ENCODE assay signal across 25 mouse cellular contexts in genomic region chr12:17698934-17699333, GRCm38 (mm10). TPM values are rescaled to one million over a fixed set of nuclear protein-coding genes. Genes with fewer than 3 reads are reported as not detected.
DNase-seq lines count a peak whose midpoint lies in the region; ATAC-seq and TF ChIP-seq lines count a peak whose summit lies in the region.
"Had no signal": no experiment of that assay in that cellular context is flagged by ENCODE, and none has a peak within 500 bp of the region (broad histone marks: within the 10 kb centered on the region; RNA-seq: fewer than 3 reads in every experiment).

No protein-coding gene starts in this region.

- ATAC-seq in forebrain, embryonic 12.5 days (ENCODE audit: low FRiP score), result 0 out of 2 replicates have a peak, but pooled peaks have one; percentile 3
- no peak; the same call in 1 of the 2 replicates for ATAC-seq in forebrain, embryonic 16.5 days
- ATAC-seq in liver, embryonic 15.5 days (ENCODE audit: insufficient read depth), result no peak
- ATAC-seq in liver, embryonic 11.5 days (replicated peaks; ENCODE audit: low FRiP score), result no peak
- no peak for ATAC-seq in midbrain, embryonic 12.5 days (ENCODE audit: low FRiP score, low read depth)
- no peak for ATAC-seq in midbrain, postnatal 0 days (ENCODE audit: low FRiP score)
- peak; percentile 36; the same call in 1 of the 2 replicates for ATAC-seq in midbrain, embryonic 14.5 days (ENCODE audit: low FRiP score, low TSS enrichment)
- ATAC-seq: Patski had no signal

- TF ChIP-seq CTCF in midbrain, postnatal 0 days (IDR thresholded peaks at IDR 0.05), result no peak

- H3K36me3 ChIP-seq in forebrain, embryonic 12.5 days (replicated peaks), result no peaks in the 10 kb centered on the region
- H3K36me3 ChIP-seq in forebrain, embryonic 16.5 days (ENCODE audit: control insufficient read depth, insufficient read depth), result no peaks in the 10 kb centered on the region
- no peaks in the 10 kb centered on the region for H3K36me3 ChIP-seq in liver, embryonic 15.5 days (replicated peaks)
- H3K36me3 ChIP-seq in liver, embryonic 11.5 days (ENCODE audit: control insufficient read depth, insufficient read depth, low read length), result no peaks in the 10 kb centered on the region
- H3K36me3 ChIP-seq in midbrain, embryonic 12.5 days, result no peaks in the 10 kb centered on the region
- H3K36me3 ChIP-seq in midbrain, postnatal 0 days (ENCODE audit: insufficient read depth, low read length), result no peaks in the 10 kb centered on the region
- H3K36me3 ChIP-seq in midbrain, embryonic 14.5 days (ENCODE audit: control insufficient read depth, insufficient read depth, low read length), result no peaks in the 10 kb centered on the region
- H3K36me3 ChIP-seq: embryonic facial prominence, embryonic 15.5 days; G1E; heart, embryonic 10.5 days; limb, embryonic 15.5 days; lung, embryonic 15.5 days had no signal

- no peak overlapping the region for H3K4me2 ChIP-seq in forebrain, embryonic 12.5 days
- H3K4me2 ChIP-seq in forebrain, embryonic 16.5 days (ENCODE audit: low read length), result no peak overlapping the region
- no peak overlapping the region for H3K4me2 ChIP-seq in liver, embryonic 15.5 days
- H3K4me2 ChIP-seq in liver, embryonic 11.5 days, result no peak overlapping the region
- H3K4me2 ChIP-seq in midbrain, embryonic 12.5 days (replicated peaks), result 0 out of 2 replicates have a peak overlapping the region, but pooled peaks have one; percentile 3
- H3K4me2 ChIP-seq in midbrain, postnatal 0 days (ENCODE audit: low read depth, low read length, poor library complexity, severe bottlenecking), result no peak overlapping the region
- H3K4me2 ChIP-seq in midbrain, embryonic 14.5 days (ENCODE audit: low read length), result no peak overlapping the region
- H3K4me2 ChIP-seq: embryonic facial prominence, embryonic 15.5 days; limb, embryonic 15.5 days; lung, embryonic 15.5 days had no signal

- H3K9me3 ChIP-seq in forebrain, embryonic 12.5 days, result no peaks in the 10 kb centered on the region
- no peaks in the 10 kb centered on the region for H3K9me3 ChIP-seq in forebrain, embryonic 16.5 days (ENCODE audit: control insufficient read depth, low read length)
- no peaks in the 10 kb centered on the region for H3K9me3 ChIP-seq in liver, embryonic 15.5 days (replicated peaks)
- no peaks in the 10 kb centered on the region for H3K9me3 ChIP-seq in liver, embryonic 11.5 days (ENCODE audit: control insufficient read depth, low read length)
- no peaks in the 10 kb centered on the region for H3K9me3 ChIP-seq in midbrain, embryonic 12.5 days
- H3K9me3 ChIP-seq in midbrain, postnatal 0 days (ENCODE audit: low read length), result no peaks in the 10 kb centered on the region
- H3K9me3 ChIP-seq in midbrain, embryonic 14.5 days (ENCODE audit: control insufficient read depth, low read length), result no peaks in the 10 kb centered on the region
- H3K9me3 ChIP-seq: embryonic facial prominence, embryonic 15.5 days; heart, embryonic 10.5 days; limb, embryonic 15.5 days; lung, embryonic 15.5 days had no signal

- no peak for DNase-seq in liver, embryonic 11.5 days (ENCODE audit: low spot score)
- no peak for DNase-seq in midbrain, postnatal 0 days (ENCODE audit: low spot score)
- no peak for DNase-seq in midbrain, embryonic 14.5 days
- DNase-seq: adrenal gland, postnatal 36 days; B cell, adult 2 months; cerebellum, adult 11 months; cerebellum, postnatal 36 days; gastrocnemius, postnatal 10 days; heart, postnatal 4 days; left cerebral cortex, postnatal 4 days; lung, postnatal 4 days; thymus, adult 18-20 months had no signal

- peaks cover 58% of the 10 kb centered on the region for H3K4me1 ChIP-seq in forebrain, embryonic 12.5 days
- peaks cover 11% of the 10 kb centered on the region for H3K4me1 ChIP-seq in forebrain, embryonic 16.5 days (replicated peaks; ENCODE audit: control insufficient read depth, insufficient read depth, low read length)
- peaks cover 43% of the 10 kb centered on the region for H3K4me1 ChIP-seq in liver, embryonic 15.5 days (replicated peaks)
- peaks cover 15% of the 10 kb centered on the region; the same call in 1 of the 2 replicates for H3K4me1 ChIP-seq in liver, embryonic 11.5 days (replicated peaks; ENCODE audit: control insufficient read depth, insufficient read depth, low read length)
- peaks cover 50% of the 10 kb centered on the region for H3K4me1 ChIP-seq in midbrain, embryonic 12.5 days
- H3K4me1 ChIP-seq in midbrain, postnatal 0 days (ENCODE audit: insufficient read depth, low read length), result 0 out of 2 replicates have a peak, but pooled peaks cover 5% of the 10 kb centered on the region
- H3K4me1 ChIP-seq in midbrain, embryonic 14.5 days (ENCODE audit: control insufficient read depth, insufficient read depth, low read length), result peaks cover 13% of the 10 kb centered on the region

- no peak overlapping the region for H3K4me3 ChIP-seq in forebrain, embryonic 12.5 days (replicated peaks)
- H3K4me3 ChIP-seq in forebrain, embryonic 16.5 days (replicated peaks; ENCODE audit: low read length), result no peak overlapping the region
- no peak overlapping the region for H3K4me3 ChIP-seq in liver, embryonic 15.5 days (replicated peaks)
- no peak overlapping the region for H3K4me3 ChIP-seq in liver, embryonic 11.5 days (ENCODE audit: low read depth, low read length)
- no peak overlapping the region for H3K4me3 ChIP-seq in midbrain, embryonic 12.5 days
- no peak overlapping the region for H3K4me3 ChIP-seq in midbrain, postnatal 0 days (ENCODE audit: low read depth, low read length)
- no peak overlapping the region for H3K4me3 ChIP-seq in midbrain, embryonic 14.5 days (replicated peaks; ENCODE audit: low read depth, low read length)
- H3K4me3 ChIP-seq: embryonic facial prominence, embryonic 15.5 days; heart, embryonic 10.5 days; limb, embryonic 15.5 days; lung, embryonic 15.5 days; myocyte had no signal

- WGBS in forebrain, embryonic 12.5 days, result 34% methylated on average over 4 of the region's 4 CpGs
- WGBS in forebrain, embryonic 16.5 days, result 8% methylated on average over 4 of the region's 4 CpGs
- 58% methylated on average over 4 of the region's 4 CpGs for WGBS in liver, embryonic 15.5 days (ENCODE audit: insufficient replicate concordance)
- 62% methylated on average over 4 of the region's 4 CpGs for WGBS in liver, embryonic 11.5 days
- WGBS in midbrain, embryonic 12.5 days, result 23% methylated on average over 4 of the region's 4 CpGs
- 26% methylated on average over 4 of the region's 4 CpGs for WGBS in midbrain, postnatal 0 days
- 10% methylated on average over 4 of the region's 4 CpGs for WGBS in midbrain, embryonic 14.5 days

- H3K9ac ChIP-seq in forebrain, embryonic 12.5 days, result no peak overlapping the region
- H3K9ac ChIP-seq in forebrain, embryonic 16.5 days (replicated peaks; ENCODE audit: low read depth, low read length), result no peak overlapping the region
- H3K9ac ChIP-seq in liver, embryonic 15.5 days, result no peak overlapping the region
- H3K9ac ChIP-seq in liver, embryonic 11.5 days (ENCODE audit: low read depth, low read length), result no peak overlapping the region
- H3K9ac ChIP-seq in midbrain, embryonic 12.5 days (replicated peaks), result no peak overlapping the region
- H3K9ac ChIP-seq in midbrain, postnatal 0 days (replicated peaks; ENCODE audit: low read length, poor library complexity, severe bottlenecking), result no peak overlapping the region
- H3K9ac ChIP-seq in midbrain, embryonic 14.5 days (replicated peaks; ENCODE audit: low read length), result no peak overlapping the region
- H3K9ac ChIP-seq: embryonic facial prominence, embryonic 15.5 days; limb, embryonic 15.5 days; lung, embryonic 15.5 days had no signal

- H3K27me3 ChIP-seq in forebrain, embryonic 12.5 days, result no peaks in the 10 kb centered on the region
- no peaks in the 10 kb centered on the region for H3K27me3 ChIP-seq in forebrain, embryonic 16.5 days (replicated peaks; ENCODE audit: control insufficient read depth, insufficient read depth, low read length)
- no peaks in the 10 kb centered on the region for H3K27me3 ChIP-seq in liver, embryonic 15.5 days
- no peaks in the 10 kb centered on the region for H3K27me3 ChIP-seq in liver, embryonic 11.5 days (replicated peaks; ENCODE audit: control insufficient read depth, insufficient read depth, low read length)
- H3K27me3 ChIP-seq in midbrain, embryonic 12.5 days, result no peaks in the 10 kb centered on the region
- H3K27me3 ChIP-seq in midbrain, postnatal 0 days (ENCODE audit: insufficient read depth, low read length), result no peaks in the 10 kb centered on the region
- H3K27me3 ChIP-seq in midbrain, embryonic 14.5 days (ENCODE audit: control insufficient read depth, insufficient read depth, low read length), result no peaks in the 10 kb centered on the region
- H3K27me3 ChIP-seq: CH12.LX; embryonic facial prominence, embryonic 15.5 days; limb, embryonic 15.5 days; lung, embryonic 15.5 days; Patski had no signal

- H3K27ac ChIP-seq in forebrain, embryonic 12.5 days, result peak overlapping the region; percentile 47; the same call in 1 of the 2 replicates
- H3K27ac ChIP-seq in forebrain, embryonic 16.5 days (ENCODE audit: low read length), result no peak overlapping the region
- 0 out of 2 replicates have a peak overlapping the region, but pooled peaks have one; percentile 16 for H3K27ac ChIP-seq in liver, embryonic 15.5 days (replicated peaks)
- no peak overlapping the region for H3K27ac ChIP-seq in liver, embryonic 11.5 days (ENCODE audit: low read depth, low read length)
- H3K27ac ChIP-seq in midbrain, embryonic 12.5 days (replicated peaks), result peak overlapping the region; percentile 49; the same call in 1 of the 2 replicates
- H3K27ac ChIP-seq in midbrain, postnatal 0 days (ENCODE audit: low read depth, low read length), result no peak overlapping the region
- no peak overlapping the region for H3K27ac ChIP-seq in midbrain, embryonic 14.5 days (replicated peaks; ENCODE audit: low read depth, low read length)
- H3K27ac ChIP-seq: embryonic facial prominence, embryonic 15.5 days; heart, embryonic 10.5 days; kidney, postnatal 0 days; limb, embryonic 15.5 days; lung, embryonic 15.5 days had no signal

RNA-seq across cellular contexts. Expression of gene Hpcal1, which starts 8.3 kb away (rescaled TPM):
- 36.6 and 41.3 TPM in 2 replicates for polyA plus RNA-seq in forebrain, embryonic 12.5 days (2016; fragmentation: Nextera tagmentation; extraction: Ambion mirVana)
- polyA plus RNA-seq in forebrain, embryonic 16.5 days (2015; fragmentation: Nextera tagmentation; extraction: Ambion mirVana), result 34.6 and 47.1 TPM in 2 replicates
- polyA plus RNA-seq in liver, embryonic 15.5 days (2015; fragmentation: Nextera tagmentation; extraction: Ambion mirVana), result 20.3 and 22.2 TPM in 2 replicates
- polyA plus RNA-seq in liver, embryonic 11.5 days (2014; fragmentation: Nextera tagmentation; extraction: Ambion mirVana), result 30.2 and 31.8 TPM in 2 replicates
- polyA plus RNA-seq in midbrain, embryonic 12.5 days (2016; fragmentation: Nextera tagmentation; extraction: Ambion mirVana), result 33.9 and 35.6 TPM in 2 replicates
- 75.0 and 94.0 TPM in 2 replicates for total RNA-seq in midbrain, postnatal 0 days (2014; rRNA removed)
- polyA plus RNA-seq in midbrain, postnatal 0 days (2015; fragmentation: Nextera tagmentation; extraction: Ambion mirVana), result 139 and 149 TPM in 2 replicates
- polyA plus RNA-seq in midbrain, embryonic 14.5 days (2014; fragmentation: Nextera tagmentation; extraction: Ambion mirVana), result 93.3 and 108 TPM in 2 replicates
- total RNA-seq: G1E had no signal
- polyA plus RNA-seq: G1E had no signal

Comparison
In these comparisons a context has a peak if more than half of its experiments do, and no peak if none do; other contexts are left out.
1. ATAC-seq: peak in forebrain, embryonic 12.5 days (single experiment) and midbrain, embryonic 14.5 days (single experiment); none in forebrain, embryonic 16.5 days (single experiment), liver, embryonic 15.5 days (single experiment), liver, embryonic 11.5 days (single experiment), midbrain, embryonic 12.5 days (single experiment) and midbrain, postnatal 0 days (single experiment).
2. H3K27ac ChIP-seq: peak in forebrain, embryonic 12.5 days (single experiment), liver, embryonic 15.5 days (single experiment) and midbrain, embryonic 12.5 days (single experiment); none in forebrain, embryonic 16.5 days (single experiment), liver, embryonic 11.5 days (single experiment), midbrain, postnatal 0 days (single experiment) and midbrain, embryonic 14.5 days (single experiment).